Mouse (Mus musculus) cortical plate, adult 2 months (tissue): Measurements from ENCODE around the gene Mybphl.

Experiments
- CTCF ChIP-seq: fragments of 200-500 bp; IDR thresholded peaks from 2 replicates; pipeline ENCODE4 v1.5.1; 2011; ENCODE audit warnings: mild to moderate bottlenecking, control low read depth, low read length; ENCODE audit not compliant: insufficient read depth; ENCODE audit errors: extremely low read depth
- POLR2A ChIP-seq: fragments of 200-500 bp; IDR thresholded peaks from 2 replicates; pipeline ENCODE4 v1.6.1; 2011; ENCODE audit warnings: mild to moderate bottlenecking, low read length, control low read depth; ENCODE audit not compliant: insufficient read depth; ENCODE audit errors: extremely low read depth

GRCm38 (mm10) chr3:108348376-108348775, 16.3 kb upstream of the Mybphl start:
- TF ChIP-seq CTCF (no peak), POLR2A (no peak)
